Mouse (Mus musculus) left cerebral cortex, adult 11 months (tissue): ENCODE data around the gene Pltp.
A peak's percentile ranks its signal among the peaks of the same experiment; 100 is the strongest.

ENCODE experiments used
- DNase-seq: peaks from one replicate; pipeline ENCODE4 v3.0.0; 2022; ENCODE audit warnings: low spot score

Pltp gene

GRCm38 (mm10) chr2:164857101-164857821 is at the start of gene Pltp:
TSS of gene Pltp (minus strand) at chr2:164857711.
- DNase-seq = no peak

- DNase-seq = no peak
Measured at GRCm38 (mm10) chr2:164906071-164906470, 48.6 kb upstream of the Pltp start.

DNA sequence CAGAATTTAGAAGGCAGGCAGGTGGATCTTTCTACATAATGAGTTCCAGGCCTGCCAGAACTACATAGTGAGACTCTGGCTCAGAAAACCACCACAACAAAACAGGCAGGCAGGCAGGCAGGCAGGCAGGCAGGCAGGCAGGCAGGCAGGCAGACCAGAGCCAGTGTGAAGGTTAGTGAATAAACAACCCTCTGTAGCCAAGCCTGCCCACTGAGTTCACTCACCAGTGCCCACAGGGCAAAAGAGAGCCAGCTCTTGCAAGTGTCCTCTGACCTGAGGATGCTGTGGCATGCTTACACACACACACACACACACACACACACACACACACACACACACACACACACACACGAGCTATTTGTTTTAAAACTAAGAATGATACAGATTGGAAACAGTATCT is 46.0 kb upstream of the Pltp start:
- DNase-seq = no peak

DNA sequence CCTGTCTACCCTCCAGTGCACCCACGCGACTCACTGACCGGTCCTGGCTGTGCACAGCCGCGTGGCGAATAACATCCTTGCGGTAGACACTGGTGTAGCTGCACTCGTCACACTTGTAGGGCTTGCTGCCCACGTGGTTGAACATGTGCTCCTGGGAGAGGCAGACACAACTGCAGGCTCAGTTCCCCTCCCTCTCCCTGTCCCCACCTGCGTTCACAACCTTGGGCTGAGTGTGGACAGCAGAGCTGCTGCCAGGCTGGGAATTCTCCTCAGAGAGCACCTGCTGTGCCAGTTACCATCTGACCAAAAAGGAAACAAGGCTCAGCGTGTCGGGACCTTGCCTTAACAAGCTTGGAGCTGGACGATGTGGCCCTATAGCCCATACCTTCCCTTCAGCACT is 43.9 kb upstream of the Pltp start:
- no peak for DNase-seq

DNA sequence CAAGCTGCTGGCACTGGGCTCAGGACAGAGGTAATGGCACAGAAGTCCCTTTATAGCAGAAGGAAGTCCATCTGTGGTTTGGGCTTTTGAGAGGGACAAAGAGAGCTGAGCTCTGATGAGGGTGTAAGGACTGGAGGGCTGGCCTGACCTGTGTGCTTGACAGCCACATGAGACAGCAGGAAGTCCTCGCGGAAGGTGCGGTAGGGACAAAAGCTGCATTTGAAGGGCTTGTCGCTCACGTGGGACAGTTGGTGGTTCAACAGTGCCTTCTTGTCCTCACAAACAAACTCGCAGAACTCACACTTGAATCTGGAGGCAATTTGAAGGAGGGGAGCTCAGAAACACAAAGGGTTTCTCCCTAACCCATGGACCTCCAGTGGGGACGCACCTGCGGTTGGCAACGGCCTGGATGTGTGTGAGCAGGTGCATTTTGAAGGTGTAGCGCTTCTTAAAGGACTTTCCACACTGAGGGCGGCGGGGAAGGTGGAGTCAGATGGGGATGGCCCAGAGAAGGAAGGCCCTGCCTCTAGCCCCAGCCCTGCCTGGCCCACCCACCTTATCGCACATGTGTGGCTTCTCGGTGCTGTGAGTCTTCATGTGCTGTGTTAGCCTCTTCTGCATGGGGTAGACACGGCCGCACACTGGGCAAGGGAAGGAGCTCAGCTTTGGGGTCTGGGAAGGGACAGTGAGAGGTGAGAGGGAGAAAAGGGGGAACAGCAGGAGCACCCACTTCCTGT is 42.4 kb upstream of the Pltp start:
- no peak for DNase-seq

DNA sequence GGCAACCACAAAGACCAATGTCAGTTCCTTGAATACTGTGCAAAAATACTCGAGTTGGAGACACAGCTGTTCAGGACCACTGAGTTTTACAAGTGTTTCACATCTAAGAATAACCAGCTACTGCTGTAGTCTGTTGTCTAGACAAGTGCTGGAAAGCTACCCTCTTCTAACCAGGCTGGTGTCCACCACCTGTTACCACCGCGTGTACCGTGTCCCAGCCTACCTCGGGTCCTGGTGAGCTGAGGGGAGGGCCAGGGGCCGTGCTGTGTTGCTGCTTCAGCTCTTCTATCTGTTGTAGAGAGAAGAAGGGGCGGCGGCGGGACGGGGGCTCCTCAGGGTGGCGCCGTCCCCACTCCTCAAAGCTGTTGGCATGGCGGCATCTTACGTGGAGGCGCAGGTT is 41.5 kb upstream of the Pltp start:
- DNase-seq = no peak

DNA sequence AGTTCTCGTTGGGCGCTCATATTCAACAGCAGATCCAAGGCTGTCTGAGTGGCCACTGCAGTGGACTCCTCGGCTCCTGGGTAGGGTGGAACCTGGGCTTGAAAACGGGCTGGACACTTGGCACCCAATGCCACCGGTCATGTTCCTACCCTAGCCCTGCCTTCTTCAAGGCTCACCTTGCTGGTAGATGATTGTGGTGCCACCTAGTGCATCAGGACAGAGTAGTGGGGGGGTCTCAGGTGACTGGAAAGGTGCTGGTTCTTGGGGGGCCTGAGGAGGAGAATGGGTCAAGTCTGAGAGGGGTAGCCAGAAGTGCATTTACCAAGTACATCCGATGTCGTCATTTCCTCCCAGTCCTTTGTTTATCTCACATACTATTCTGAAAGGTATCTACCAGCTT is 40.5 kb upstream of the Pltp start:
- no peak for DNase-seq

GRCm38 (mm10) chr2:164895885-164896284 is 38.4 kb upstream of the Pltp start:
- DNase-seq = no peak

- no peak for DNase-seq
Measured at GRCm38 (mm10) chr2:164894644-164895043, 37.1 kb upstream of the Pltp start.

DNA sequence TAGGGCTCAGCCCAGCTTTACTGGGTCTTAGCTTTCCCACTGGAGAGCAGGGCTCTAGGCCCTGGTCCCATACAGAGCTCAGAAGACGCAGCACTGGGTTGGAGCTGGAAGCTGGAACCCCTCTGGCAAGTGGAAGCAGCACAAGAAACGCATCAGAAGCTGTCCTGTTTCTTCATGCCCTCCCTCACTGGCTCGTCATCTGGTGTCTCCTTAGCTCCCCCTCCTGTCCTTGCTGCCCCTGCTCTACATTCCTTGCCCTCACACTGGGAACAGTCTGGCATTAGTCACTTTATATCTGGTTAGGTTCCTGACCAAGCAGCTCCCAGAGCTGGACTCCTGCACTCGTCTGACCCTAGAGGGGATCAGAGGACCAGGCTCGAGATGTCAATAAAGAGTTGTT is 36.5 kb upstream of the Pltp start:
- DNase-seq = no peak

DNA sequence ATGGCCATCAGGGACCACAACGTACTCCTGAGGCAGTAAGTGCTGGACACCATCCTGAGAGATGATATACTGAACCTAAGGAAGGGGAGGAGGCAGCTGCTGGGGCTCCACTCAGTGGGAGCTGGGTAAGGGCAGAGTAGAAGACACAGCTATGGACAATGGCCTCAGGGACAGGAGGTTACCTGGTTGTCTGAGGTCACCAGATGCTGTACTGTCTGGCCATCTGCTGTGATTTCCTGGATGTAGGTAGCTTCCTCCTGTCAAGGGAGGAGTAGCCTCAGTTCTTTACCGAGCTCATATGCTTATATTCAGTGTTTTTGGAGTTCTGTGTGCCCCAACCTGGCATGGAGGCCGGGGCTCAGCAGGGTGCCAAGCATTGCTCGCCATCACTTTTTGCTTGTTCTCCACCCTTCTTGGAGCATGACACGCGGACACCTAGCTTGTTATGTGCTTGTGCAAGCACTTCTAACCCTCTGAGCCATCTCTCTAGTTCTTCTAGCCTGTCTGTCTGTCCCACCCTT is 35.2 kb upstream of the Pltp start:
- DNase-seq = no peak

DNA sequence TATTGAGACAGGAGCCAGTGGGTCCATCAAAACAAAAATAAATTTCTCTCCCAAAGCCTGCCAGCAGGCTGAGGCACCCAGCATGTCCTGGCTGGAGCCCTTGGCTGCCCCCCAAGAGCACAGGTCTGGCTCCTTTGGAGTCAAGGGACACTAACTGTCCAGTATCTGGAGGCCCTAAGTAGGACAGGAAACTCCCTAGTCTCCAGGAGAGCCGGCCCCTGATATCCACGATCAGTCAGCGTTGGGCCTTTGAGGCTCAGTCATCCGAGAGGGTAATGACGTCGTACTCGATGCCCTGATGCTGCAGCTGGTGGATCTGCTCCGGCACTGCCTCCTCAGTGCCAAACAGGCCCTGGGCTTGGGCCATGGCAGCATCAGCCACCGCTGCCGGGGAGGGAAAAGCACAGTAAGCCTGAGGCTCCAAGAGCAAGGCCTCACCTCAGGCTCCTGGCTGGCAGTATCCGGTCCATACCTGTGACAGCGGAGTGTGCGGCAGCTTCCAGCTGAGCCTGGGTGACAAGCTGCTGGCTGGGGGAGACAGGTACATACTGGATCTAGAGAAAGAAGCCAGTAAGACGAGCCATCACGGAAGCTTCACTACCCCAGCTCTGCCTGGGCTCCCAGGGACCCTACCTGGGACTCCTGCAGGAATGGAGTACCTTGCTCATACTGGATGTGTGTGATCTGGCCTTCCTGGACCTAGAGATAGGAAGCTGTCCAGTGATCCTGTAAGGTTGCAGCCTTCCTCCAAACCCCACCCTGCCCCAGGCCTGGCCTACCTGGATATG is 34.6 kb upstream of the Pltp start:
- no peak for DNase-seq

GRCm38 (mm10) chr2:164891056-164891834 is 33.7 kb upstream of the Pltp start:
- DNase-seq = no peak

DNA sequence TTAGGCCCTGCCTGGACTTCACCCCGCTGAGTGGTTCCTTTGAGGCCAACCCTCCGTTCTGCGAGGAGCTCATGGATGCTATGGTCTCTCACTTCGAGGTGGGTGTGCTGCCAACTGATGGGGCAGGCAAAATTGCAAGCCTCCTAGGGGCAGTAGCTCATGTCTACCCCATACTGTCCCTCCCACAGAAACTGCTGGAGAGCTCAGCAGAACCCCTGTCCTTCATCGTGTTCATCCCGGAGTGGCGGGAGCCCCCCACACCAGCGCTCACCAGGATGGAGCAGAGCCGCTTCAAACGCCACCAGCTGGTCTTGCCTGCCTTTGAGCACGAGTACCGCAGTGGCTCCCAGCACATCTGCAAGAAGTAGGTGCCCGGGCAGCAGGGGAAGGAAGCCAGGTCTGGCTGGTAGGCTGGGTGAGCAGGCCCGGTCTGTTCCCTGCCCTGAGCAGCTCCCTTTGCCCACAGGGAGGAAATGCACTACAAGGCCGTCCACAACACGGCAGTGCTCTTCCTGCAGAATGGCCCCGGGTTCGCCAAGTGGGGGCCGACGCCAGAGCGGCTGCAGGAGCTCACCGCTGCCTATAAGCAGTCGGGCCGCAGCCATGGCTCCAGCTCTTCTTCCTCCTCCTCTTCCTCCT is 33.0 kb upstream of the Pltp start:
- no peak for DNase-seq

DNA sequence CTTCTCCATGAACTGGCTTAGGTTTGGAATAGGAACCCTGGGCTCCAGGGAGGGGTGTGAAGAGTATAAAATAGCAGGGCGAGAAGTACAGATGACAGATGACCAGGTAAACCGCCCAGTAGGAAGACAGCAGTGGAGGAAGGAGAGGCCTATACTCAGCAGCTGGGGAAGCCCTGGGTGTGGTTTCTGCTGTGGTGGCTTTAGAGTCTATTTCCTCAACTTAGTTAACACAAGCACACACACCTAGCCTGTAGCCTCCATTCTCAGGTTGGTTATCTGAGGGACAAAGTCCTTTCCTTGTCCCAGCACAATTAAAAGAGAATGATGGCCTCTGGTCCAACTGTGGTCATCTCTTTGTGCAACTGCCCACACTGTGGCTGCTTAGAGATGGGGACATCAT is 32.4 kb upstream of the Pltp start:
- DNase-seq = no peak

- no peak for DNase-seq
Measured at GRCm38 (mm10) chr2:164888996-164889395, 31.5 kb upstream of the Pltp start.

- DNase-seq = no peak
Measured at GRCm38 (mm10) chr2:164886617-164887016, 29.1 kb upstream of the Pltp start.

DNA sequence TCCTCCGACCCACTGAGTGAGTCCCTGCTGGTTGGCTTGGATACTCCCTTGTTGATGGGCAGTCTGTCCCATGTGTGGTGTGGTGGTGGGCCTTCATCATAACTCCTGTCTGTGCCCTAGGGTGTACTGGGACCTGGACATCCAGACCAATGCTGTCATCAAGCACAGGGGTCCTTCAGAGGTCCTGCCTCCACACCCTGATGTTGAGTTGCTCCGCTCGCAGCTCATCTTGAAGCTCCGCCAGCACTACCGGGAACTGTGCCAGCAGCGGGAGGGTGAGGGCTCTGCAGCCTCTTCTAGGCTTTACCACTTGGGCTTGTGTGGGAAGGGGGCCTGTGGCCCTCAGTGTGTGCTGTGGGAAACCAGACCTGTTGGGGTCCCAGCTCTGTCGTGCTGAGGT is 28.3 kb upstream of the Pltp start:
- DNase-seq = peak; percentile 57

GRCm38 (mm10) chr2:164882619-164883018 is 25.1 kb upstream of the Pltp start:
- no peak for DNase-seq

- peak; percentile 90 for DNase-seq
Measured at GRCm38 (mm10) chr2:164879568-164880277, 22.2 kb upstream of the Pltp start.

DNA sequence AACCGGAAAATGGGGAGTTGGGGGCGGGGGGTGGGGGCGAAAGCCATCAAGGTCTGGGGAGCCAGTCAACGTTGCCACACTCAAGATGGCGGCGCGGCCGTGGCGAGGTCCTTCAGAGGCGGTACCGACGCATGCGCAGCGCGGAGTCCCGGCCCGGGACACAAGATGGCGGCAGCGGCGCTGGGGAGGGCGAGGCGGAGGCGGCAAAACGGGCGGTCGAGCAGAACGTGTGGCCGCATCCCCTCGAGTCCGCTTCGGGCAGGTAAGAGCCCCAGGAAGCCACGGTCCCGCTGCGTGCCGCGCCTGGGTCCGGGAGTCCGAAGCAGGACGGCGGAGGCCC is 21.7 kb upstream of the Pltp start, which contains the start of gene Pcif1:
TSS of gene Pcif1 (plus strand) at position 77 of the 340 bp plus-strand sequence.
- peak; percentile 84 for DNase-seq
